Mouse (Mus musculus): Measurements from ENCODE around the gene Zc3h14. TPM values are rescaled to one million over a fixed set of nuclear protein-coding genes. Genes with fewer than 3 reads are reported as not detected.

Zc3h14 gene
- polyA plus RNA-seq, 1 experiment, result 10.2 TPM

DNA sequence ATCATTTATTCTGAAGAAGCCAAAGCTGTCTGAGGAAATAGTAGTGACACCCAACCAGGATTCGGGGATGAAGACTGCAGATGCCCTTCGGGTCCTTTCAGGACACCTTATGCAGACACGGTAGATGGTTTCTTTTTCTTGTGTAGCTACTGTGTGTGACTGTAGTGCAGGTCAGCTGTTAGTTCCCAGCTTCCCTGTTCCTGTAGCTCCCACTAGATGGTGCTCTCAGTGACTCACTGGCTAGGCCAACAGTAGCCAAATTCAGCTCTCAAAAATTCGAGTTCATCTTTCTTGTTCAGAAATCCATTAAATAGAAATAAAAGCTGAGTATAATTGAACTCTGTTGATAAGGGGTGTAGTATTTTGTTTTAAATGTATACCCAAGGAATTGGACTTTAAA is 32.4 kb downstream of the Zc3h14 start:
- no peak for TF ChIP-seq FLI1 (IDR thresholded peaks at IDR 0.05; ENCODE audit: low read length)
- no peak for TF ChIP-seq GATA1 (IDR thresholded peaks at IDR 0.05; ENCODE audit: borderline replicate concordance, low read length)
- H3K27me3 ChIP-seq (replicated peaks), result no peaks in the 10 kb centered on the region
- H3K4me1 ChIP-seq, result peaks cover 5% of the 10 kb centered on the region; the same call in 1 of the 2 replicates
- no peak overlapping the region for H3K4me3 ChIP-seq (replicated peaks)
- peaks cover 96% of the 10 kb centered on the region for H3K36me3 ChIP-seq (replicated peaks; ENCODE audit: low read length)
- no peaks in the 10 kb centered on the region for H3K9me3 ChIP-seq

DNA sequence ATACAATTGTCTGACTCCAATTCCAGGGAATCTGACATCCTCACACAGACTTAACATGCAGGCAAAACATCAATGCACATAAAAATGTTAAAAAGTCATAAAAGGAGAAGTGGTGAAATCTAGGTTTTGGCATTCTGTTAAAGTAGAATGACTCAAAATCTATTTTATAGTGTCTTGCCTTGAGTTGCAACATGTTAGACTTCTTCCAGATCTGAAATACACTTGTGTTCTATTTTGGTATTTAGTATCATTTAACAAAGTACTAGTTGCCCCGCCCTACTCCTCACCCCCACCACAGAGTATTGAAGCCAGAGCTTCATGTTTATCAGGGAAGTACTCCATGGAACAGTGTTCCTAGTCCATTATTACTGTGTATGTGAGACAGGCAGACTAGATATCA is 37.5 kb downstream of the Zc3h14 start:
- no peaks in the 10 kb centered on the region for H3K27me3 ChIP-seq (replicated peaks)
- no peak for TF ChIP-seq GATA1 (IDR thresholded peaks at IDR 0.05; ENCODE audit: borderline replicate concordance, low read length)
- TF ChIP-seq FLI1 (IDR thresholded peaks at IDR 0.05; ENCODE audit: low read length), result no peak
- H3K4me1 ChIP-seq, result no peaks in the 10 kb centered on the region
- H3K4me3 ChIP-seq (replicated peaks), result no peak overlapping the region
- H3K9me3 ChIP-seq, result no peaks in the 10 kb centered on the region
- peaks cover 88% of the 10 kb centered on the region for H3K36me3 ChIP-seq (replicated peaks; ENCODE audit: low read length)

DNA sequence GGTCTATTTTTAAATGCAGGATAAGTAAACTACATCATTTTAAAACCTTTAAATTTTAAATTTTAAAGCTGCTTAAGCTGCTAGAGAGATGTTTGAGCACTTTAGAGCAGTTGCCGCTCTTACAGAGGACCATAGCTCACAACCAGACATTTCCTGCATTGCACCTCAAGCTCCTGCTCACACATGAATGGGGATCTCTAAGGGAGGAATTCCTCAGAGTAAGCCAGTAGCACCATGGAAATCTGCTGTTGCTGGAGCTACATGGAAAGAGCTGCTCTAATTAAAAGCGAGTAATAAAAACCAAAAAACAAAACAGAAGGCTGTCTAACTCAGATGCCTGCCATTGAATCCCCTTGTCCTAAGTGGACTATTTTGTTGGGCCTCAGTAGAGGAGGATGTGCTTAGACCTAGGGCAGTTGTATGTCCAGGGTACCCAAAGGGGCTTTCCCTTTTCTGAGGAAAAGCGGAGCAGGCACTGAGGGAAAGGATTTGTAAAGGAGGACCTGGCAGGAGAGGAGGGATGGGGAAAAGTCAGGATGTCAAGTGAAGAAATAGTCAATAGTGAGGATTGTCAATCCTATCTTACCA is 49.1 kb downstream of the Zc3h14 start:
- TF ChIP-seq FLI1 (IDR thresholded peaks at IDR 0.05; ENCODE audit: low read length), result no peak
- TF ChIP-seq GATA1 (IDR thresholded peaks at IDR 0.05; ENCODE audit: borderline replicate concordance, low read length), result no peak
- H3K36me3 ChIP-seq (replicated peaks; ENCODE audit: low read length), result peaks cover 71% of the 10 kb centered on the region

DNA sequence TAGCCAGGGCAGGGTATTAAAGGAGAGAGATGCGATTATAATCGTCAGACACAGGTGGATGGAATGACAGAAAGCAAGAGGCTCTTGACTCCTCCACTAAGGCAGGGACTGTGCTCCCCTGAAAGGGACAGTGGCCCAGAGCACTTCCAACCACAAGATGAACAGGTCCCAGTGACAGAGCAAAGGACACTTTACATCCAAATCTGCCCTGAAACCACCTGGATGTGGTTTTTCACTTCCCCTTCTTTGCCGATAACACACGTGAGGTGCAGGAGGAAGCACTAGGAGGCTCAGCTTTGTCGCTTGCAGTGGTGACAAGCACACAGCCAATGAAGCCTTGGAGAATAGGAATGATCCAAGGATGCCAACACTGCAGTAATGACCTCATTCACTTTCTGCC is 53.6 kb downstream of the Zc3h14 start:
- Histone ChIP-seq H3K27me3 (replicated peaks) (no peaks in the 10 kb centered on the region), H3K4me3 (replicated peaks) (no peak overlapping the region), H3K36me3 (replicated peaks; ENCODE audit: low read length) (peaks cover 32% of the 10 kb centered on the region), H3K4me1 (peaks cover 4% of the 10 kb centered on the region; the same call in 1 of the 2 replicates), H3K9me3 (no peaks in the 10 kb centered on the region)
- TF ChIP-seq FLI1 (IDR thresholded peaks at IDR 0.05; ENCODE audit: low read length) (no peak), GATA1 (IDR thresholded peaks at IDR 0.05; ENCODE audit: borderline replicate concordance, low read length) (no peak)

More for the DNA sequence above, 49.1 kb downstream of the Zc3h14 start:
- Histone ChIP-seq H3K9me3 (no peaks in the 10 kb centered on the region), H3K4me1 (peaks cover 4% of the 10 kb centered on the region; the same call in 1 of the 2 replicates), H3K27me3 (replicated peaks) (no peaks in the 10 kb centered on the region), H3K4me3 (replicated peaks) (no peak overlapping the region)

DNA sequence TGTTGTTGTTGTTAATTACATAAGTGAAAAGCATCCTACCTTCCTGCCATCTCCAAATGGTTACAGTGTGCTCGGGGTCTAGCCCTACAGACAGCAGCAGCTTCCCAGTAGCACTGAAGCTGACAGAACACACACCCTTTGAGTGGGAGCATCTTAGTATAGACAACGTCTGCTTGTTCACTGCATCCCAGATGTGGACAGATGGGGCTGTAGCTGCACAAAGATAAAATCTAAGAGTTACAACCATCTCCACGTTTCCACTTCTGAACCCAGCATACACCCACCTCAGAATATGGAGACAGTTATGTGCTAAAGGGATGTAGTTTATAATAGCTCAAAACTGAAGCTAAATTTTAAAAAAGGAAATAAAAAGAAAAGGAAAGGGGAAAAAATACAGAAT is 55.5 kb downstream of the Zc3h14 start:
- Histone ChIP-seq H3K9me3 (no peaks in the 10 kb centered on the region), H3K4me1 (peaks cover 4% of the 10 kb centered on the region; the same call in 1 of the 2 replicates), H3K36me3 (replicated peaks; ENCODE audit: low read length) (peaks cover 19% of the 10 kb centered on the region), H3K4me3 (replicated peaks) (no peak overlapping the region), H3K27me3 (replicated peaks) (no peaks in the 10 kb centered on the region)
- TF ChIP-seq GATA1 (IDR thresholded peaks at IDR 0.05; ENCODE audit: borderline replicate concordance, low read length), result no peak
- TF ChIP-seq FLI1 (IDR thresholded peaks at IDR 0.05; ENCODE audit: low read length), result no peak

DNA sequence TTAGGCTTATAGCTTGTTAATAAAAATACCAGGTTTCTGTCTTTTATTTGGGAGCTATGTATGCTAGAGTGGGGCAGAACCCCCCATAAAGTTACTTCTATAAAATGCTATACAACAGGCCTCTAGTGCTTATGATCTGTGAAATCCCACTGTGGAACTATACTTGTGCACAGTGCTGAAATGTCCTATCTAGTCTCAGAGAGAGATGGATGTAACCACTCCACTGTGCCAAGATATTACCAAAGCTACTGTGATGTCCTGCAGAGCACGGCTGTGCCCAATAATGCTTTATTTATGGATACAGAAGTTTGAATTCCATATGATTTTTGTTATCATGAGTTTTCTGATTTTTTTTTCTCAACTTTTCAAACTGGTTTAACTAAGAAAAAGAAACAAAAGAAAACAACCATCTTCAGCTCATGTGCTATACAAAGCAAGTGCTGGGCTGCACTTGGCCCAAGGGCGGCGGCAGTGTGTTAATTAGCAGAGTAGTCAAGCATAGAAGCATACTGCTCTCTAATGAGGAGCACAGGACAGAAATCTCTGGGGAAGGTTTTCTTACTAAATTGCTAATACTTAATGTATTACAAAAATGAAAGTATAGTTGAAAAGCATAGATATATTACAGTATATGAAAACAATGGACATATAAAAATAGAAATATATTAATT is 57.4 kb downstream of the Zc3h14 start:
- TF ChIP-seq FLI1 (IDR thresholded peaks at IDR 0.05; ENCODE audit: low read length), result no peak
- no peak for TF ChIP-seq GATA1 (IDR thresholded peaks at IDR 0.05; ENCODE audit: borderline replicate concordance, low read length)
- 0 out of 2 replicates have a peak, but pooled peaks cover 4% of the 10 kb centered on the region for H3K4me1 ChIP-seq
- peaks cover 6% of the 10 kb centered on the region for H3K36me3 ChIP-seq (replicated peaks; ENCODE audit: low read length)
- no peak overlapping the region for H3K4me3 ChIP-seq (replicated peaks)
- H3K9me3 ChIP-seq, result no peaks in the 10 kb centered on the region
- no peaks in the 10 kb centered on the region for H3K27me3 ChIP-seq (replicated peaks)

DNA sequence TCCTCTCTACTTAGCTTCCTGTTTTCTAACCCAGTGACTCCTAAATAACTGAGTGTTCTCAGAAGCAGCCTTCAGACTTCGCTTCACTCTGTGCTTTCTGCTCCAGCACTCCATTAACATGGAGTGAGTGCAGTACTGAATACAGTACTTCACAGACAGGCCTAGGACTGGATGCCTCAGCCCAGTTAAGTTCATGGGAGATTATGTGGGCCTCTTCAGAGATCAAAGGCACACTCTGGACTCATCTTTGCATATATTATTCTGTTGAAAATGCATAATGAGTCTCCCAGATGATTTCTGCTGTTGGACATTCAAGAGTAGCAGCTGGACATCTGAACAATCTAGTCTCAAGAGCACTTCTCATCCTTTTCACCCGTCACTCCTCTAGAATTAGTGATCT is 74.0 kb downstream of the Zc3h14 start:
- no peaks in the 10 kb centered on the region for H3K9me3 ChIP-seq
- H3K4me1 ChIP-seq, result peaks cover 4% of the 10 kb centered on the region; the same call in 1 of the 2 replicates
- no peaks in the 10 kb centered on the region for H3K27me3 ChIP-seq (replicated peaks)
- H3K36me3 ChIP-seq (replicated peaks; ENCODE audit: low read length), result no peaks in the 10 kb centered on the region
- TF ChIP-seq FLI1 (IDR thresholded peaks at IDR 0.05; ENCODE audit: low read length), result no peak
- TF ChIP-seq GATA1 (IDR thresholded peaks at IDR 0.05; ENCODE audit: borderline replicate concordance, low read length), result no peak
- H3K4me3 ChIP-seq (replicated peaks), result no peak overlapping the region

DNA sequence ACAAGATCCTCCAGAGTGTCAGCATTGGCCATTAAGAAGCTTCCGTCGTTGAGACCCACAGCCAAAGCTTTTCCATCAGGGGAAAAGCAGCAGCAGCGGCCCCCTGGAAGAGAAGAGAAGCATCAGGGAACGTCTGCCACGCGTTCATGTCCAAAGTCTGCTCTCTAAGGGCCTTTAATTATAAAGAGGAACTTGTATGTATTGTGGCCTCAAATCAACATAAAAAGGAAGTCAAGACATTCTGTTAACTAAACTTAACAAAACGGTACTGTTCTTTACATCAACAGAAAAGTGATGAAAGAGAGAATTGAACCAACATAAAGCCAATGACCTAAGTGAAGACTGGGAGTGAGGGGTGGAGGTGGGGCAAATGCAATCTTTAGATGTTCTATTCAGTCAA is 84.4 kb downstream of the Zc3h14 start:
- Histone ChIP-seq H3K4me3 (replicated peaks) (no peak overlapping the region), H3K36me3 (replicated peaks; ENCODE audit: low read length) (no peaks in the 10 kb centered on the region), H3K4me1 (no peaks in the 10 kb centered on the region), H3K9me3 (no peaks in the 10 kb centered on the region), H3K27me3 (replicated peaks) (no peaks in the 10 kb centered on the region)
- TF ChIP-seq GATA1 (IDR thresholded peaks at IDR 0.05; ENCODE audit: borderline replicate concordance, low read length) (no peak), FLI1 (IDR thresholded peaks at IDR 0.05; ENCODE audit: low read length) (no peak)

DNA sequence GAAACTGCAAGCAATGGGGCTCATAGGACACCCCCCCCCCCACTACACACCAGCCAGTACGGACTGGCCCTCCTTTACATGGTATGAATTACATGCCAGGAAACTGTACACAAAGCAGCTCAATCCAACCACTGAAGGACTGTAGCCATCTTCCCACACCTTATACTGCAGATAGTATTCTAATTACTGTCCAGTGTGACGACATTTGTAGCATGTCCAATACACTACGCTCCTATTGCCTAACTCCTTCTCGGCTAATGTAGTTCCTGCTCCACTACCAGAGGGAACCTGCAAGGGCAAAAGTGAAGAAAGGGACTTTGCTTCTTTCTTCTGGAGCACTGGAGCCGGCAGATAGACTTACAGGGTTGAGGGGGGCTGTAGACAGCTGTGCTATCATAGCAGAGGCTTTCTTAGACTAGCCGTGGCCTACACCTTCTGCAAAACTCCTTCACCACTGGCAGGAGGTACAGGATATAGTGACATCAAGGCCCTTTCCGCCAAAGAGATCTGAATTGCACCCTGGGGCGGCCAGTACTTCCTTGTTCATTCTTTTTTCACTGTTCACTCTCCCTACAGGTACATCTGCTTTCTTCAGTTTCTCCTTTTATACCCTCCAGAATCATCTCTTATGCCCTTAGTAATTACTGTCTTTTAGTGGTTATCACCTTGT is 86.3 kb downstream of the Zc3h14 start:
- Histone ChIP-seq H3K36me3 (replicated peaks; ENCODE audit: low read length) (no peaks in the 10 kb centered on the region), H3K27me3 (replicated peaks) (no peaks in the 10 kb centered on the region), H3K4me3 (replicated peaks) (no peak overlapping the region), H3K4me1 (0 out of 2 replicates have a peak, but pooled peaks cover 4% of the 10 kb centered on the region), H3K9me3 (no peaks in the 10 kb centered on the region)
- no peak for TF ChIP-seq FLI1 (IDR thresholded peaks at IDR 0.05; ENCODE audit: low read length)

DNA sequence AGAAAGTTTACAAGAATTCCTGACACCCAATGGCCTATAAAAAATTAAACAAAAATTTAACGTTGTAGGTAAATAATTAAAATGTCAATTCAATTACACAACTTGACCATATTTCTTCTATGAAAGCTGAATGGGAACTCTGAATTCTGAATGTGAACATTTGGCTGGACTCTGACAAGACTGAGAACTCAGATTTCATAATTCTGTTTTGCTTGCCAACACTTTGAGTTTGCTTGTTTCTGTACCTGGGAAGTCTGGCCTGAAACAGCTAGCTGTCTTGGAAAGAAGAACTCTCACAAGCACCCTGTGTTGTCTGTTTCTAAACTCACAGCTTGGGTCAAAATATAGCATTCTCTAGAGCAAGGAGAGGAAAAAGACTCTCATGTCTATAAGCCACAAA is 87.1 kb downstream of the Zc3h14 start:
- TF ChIP-seq FLI1 (IDR thresholded peaks at IDR 0.05; ENCODE audit: low read length) (no peak), GATA1 (IDR thresholded peaks at IDR 0.05; ENCODE audit: borderline replicate concordance, low read length) (no peak)
- 0 out of 2 replicates have a peak, but pooled peaks cover 4% of the 10 kb centered on the region for H3K4me1 ChIP-seq
- no peaks in the 10 kb centered on the region for H3K27me3 ChIP-seq (replicated peaks)
- no peak overlapping the region for H3K4me3 ChIP-seq (replicated peaks)
- no peaks in the 10 kb centered on the region for H3K36me3 ChIP-seq (replicated peaks; ENCODE audit: low read length)
- H3K9me3 ChIP-seq, result no peaks in the 10 kb centered on the region

All from megakaryocyte, embryonic 14.5 days (primary cell).